Comparison of ENCODE assay signal across 8 mouse cellular contexts in the genomic region with DNA sequence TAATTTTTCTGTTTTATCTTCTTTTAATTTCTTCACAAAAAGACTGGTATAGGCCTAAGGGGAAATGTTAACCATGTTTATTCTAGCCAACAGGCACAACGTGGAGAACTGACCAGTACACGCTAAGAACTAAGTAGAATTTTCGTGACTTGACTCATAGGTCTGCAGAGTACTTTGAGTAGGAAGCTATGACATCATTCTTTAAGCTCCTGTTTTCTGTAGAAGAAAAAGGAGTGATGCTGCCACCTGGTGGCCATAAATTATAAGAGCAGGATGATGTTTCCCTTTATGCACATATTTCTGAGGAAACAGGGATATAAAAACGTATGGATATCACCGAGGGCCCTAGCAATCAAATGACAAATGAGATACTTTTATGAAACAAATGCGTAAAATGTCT.
DNase-seq lines count a peak whose midpoint lies in the region; ATAC-seq and TF ChIP-seq lines count a peak whose summit lies in the region.

No protein-coding gene starts in this region.

- intact Hi-C loops in heart, postnatal 14 days (cut with DNase I), result loop anchor here (2.0 to 5.0 kb wide), 2 partner anchors 1000 to 1797 kb away; no protein-coding TSS in a partner anchor

- in situ Hi-C loops in ES-E14 (cut with MboI; ENCODE audit: low sequenced_read_pairs in 2 of 2, unreplicated experiment in 2 of 2), result no loop called here

- no peak overlapping the region for H3K27ac ChIP-seq in ES-E14 (ENCODE audit: insufficient read depth, low read depth, low read length, poor library complexity, severe bottlenecking)
- no peak overlapping the region for H3K27ac ChIP-seq in embryonic facial prominence, embryonic 11.5 days (replicated peaks; ENCODE audit: low read depth, low read length)

- H3K4me3 ChIP-seq in ES-E14 (ENCODE audit: insufficient read depth in 1 of 2, low read depth in 1 of 2, low read length in 2 of 2, poor library complexity in 1 of 2, severe bottlenecking in 1 of 2), result no peak overlapping the region
- H3K4me3 ChIP-seq in embryonic facial prominence, embryonic 11.5 days (ENCODE audit: low read depth, low read length), result no peak overlapping the region
- H3K4me3 ChIP-seq in lung, adult 2 months (replicated peaks; ENCODE audit: extremely low read depth, low read depth, low read length), result no peak overlapping the region

- no peaks in the 10 kb centered on the region for H3K36me3 ChIP-seq in ES-E14 (ENCODE audit: control insufficient read depth, insufficient read depth, low read length, poor library complexity, severe bottlenecking)
- no peaks in the 10 kb centered on the region for H3K36me3 ChIP-seq in embryonic facial prominence, embryonic 11.5 days (replicated peaks; ENCODE audit: control insufficient read depth, insufficient read depth, low read depth, low read length)

- no peak overlapping the region for H3K4me2 ChIP-seq in embryonic facial prominence, embryonic 11.5 days (ENCODE audit: low read depth, low read length)

- ATAC-seq in embryonic facial prominence, embryonic 11.5 days (replicated peaks; ENCODE audit: insufficient number of reproducible peaks, low FRiP score, low TSS enrichment, low read depth), result no peak

- H3K9ac ChIP-seq in ES-E14 (ENCODE audit: insufficient read depth, low read depth, low read length, poor library complexity, severe bottlenecking), result no peak overlapping the region
- H3K9ac ChIP-seq in embryonic facial prominence, embryonic 11.5 days (replicated peaks; ENCODE audit: low read length), result no peak overlapping the region

- H3K9me3 ChIP-seq in ES-E14 (ENCODE audit: control insufficient read depth, insufficient read depth, low read depth, low read length), result no peaks in the 10 kb centered on the region
- H3K9me3 ChIP-seq in embryonic facial prominence, embryonic 11.5 days (replicated peaks; ENCODE audit: control insufficient read depth, low read length), result no peaks in the 10 kb centered on the region

- DNase-seq in ES-E14 (ENCODE audit: low read depth, low spot score), result peak; percentile 62
- peak; percentile 70 to 72 for DNase-seq in adrenal gland, postnatal 36 days
- peak; percentile 84 for DNase-seq in embryonic facial prominence, embryonic 11.5 days (ENCODE audit: low spot score)
- peak; percentile 42 to 70 for DNase-seq in heart, postnatal 14 days
- peak; percentile 71 to 72 for DNase-seq in kidney, postnatal 4 days
- DNase-seq in lung, adult 2 months, result peak; percentile 14
- peak; percentile 42 for DNase-seq in retina, adult 2 months (ENCODE audit: low read depth, low spot score)
- DNase-seq in spleen, postnatal 14 days (ENCODE audit: low spot score in 2 of 2), result no peak

- 20% methylated on average over 6 of the region's 6 CpGs for WGBS in embryonic facial prominence, embryonic 11.5 days
- 8% methylated on average over 6 of the region's 6 CpGs for WGBS in lung, adult 2 months

- no peaks in the 10 kb centered on the region for H3K27me3 ChIP-seq in embryonic facial prominence, embryonic 11.5 days (ENCODE audit: control insufficient read depth, insufficient read depth, low read length)

- no peaks in the 10 kb centered on the region for H3K4me1 ChIP-seq in ES-E14 (ENCODE audit: control insufficient read depth in 2 of 2, insufficient read depth in 2 of 2, low read length in 2 of 2, poor library complexity in 1 of 2)
- H3K4me1 ChIP-seq in embryonic facial prominence, embryonic 11.5 days (ENCODE audit: control insufficient read depth, insufficient read depth, low read length), result no peaks in the 10 kb centered on the region
- H3K4me1 ChIP-seq in lung, adult 2 months (ENCODE audit: control insufficient read depth, insufficient read depth, low read length), result no peaks in the 10 kb centered on the region

- no peak for TF ChIP-seq POLR2A in lung, adult 2 months (IDR thresholded peaks at IDR 0.05; ENCODE audit: borderline replicate concordance, extremely low read depth, low read depth, low read length)

- 0 out of 2 replicates have a peak, but pooled peaks have one; percentile 6 for TF ChIP-seq CTCF in lung, adult 2 months (IDR thresholded peaks at IDR 0.05; ENCODE audit: insufficient read depth, low read length)

TF ChIP-seq in ES-E14, 5 proteins besides CTCF, POLR2A, EP300 and RAD21:
- TF ChIP-seq ZNF384 (IDR thresholded peaks at IDR 0.05; ENCODE audit: low read depth, low read length), result no peak
- peak; percentile 98 for TF ChIP-seq ZC3H11A (IDR thresholded peaks at IDR 0.05; ENCODE audit: borderline replicate concordance, low read depth, low read length)
- no peak for TF ChIP-seq MAFK (IDR thresholded peaks at IDR 0.05; ENCODE audit: insufficient read depth, low read depth, low read length)
- no peak for TF ChIP-seq CHD2 (IDR thresholded peaks at IDR 0.05; ENCODE audit: low read depth, low read length)
- TF ChIP-seq HCFC1 (IDR thresholded peaks at IDR 0.05; ENCODE audit: borderline replicate concordance, insufficient read depth, low read length), result no peak

Comparison
In these comparisons a context has a peak if more than half of its experiments do, and no peak if none do; other contexts are left out.
1. DNase-seq: peak in ES-E14 (single experiment), adrenal gland, postnatal 36 days (2 of 2), embryonic facial prominence, embryonic 11.5 days (single experiment), heart, postnatal 14 days (2 of 2), kidney, postnatal 4 days (2 of 2), lung, adult 2 months (single experiment) and retina, adult 2 months (single experiment); none in spleen, postnatal 14 days (0 of 2).